Mouse (Mus musculus) right cerebral cortex, postnatal 4 days (tissue): ENCODE results near the gene Krtap1-3.

Experiments used
- DNase-seq: peaks from one replicate; pipeline ENCODE4 v3.0.0-alpha.2; 2022

Krtap1-3 gene

DNA sequence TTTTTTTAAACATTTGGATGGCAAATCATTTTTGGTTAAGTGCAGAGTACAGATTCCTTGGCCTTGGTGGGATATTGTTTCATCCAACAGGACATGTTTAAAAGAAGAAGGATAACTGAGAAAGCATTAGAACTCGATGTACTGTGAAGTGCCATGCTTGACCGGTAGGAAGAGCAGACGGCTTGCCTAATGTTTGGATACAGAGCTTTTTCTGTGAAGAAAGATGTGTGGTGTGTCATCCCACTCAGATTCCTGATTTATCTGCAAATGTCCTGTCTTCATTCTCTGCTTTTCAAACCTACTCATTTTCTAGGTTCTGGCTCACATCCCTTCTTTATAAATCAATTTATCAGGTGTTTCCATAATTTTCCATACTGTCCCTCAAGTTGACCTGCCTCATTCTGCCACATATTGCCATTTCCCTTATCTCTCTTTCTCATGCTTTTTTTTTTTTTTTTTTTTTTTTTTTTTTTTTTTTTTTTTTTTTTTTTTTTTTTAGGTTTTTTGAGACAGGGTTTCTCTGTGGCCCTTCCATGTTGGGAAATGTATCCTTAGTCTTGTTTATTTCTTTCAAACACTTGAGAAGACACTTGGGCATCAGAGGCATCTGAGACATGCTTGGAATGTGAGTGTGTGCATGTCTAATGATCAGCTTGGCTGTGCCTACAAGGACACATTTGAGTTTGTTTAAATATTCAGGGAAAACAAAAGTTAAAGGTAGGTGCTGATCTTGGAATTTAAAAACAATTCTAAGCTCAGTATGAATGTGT lies 33.0 kb downstream of the Krtap1-3 start:
- DNase-seq: no peak

DNA sequence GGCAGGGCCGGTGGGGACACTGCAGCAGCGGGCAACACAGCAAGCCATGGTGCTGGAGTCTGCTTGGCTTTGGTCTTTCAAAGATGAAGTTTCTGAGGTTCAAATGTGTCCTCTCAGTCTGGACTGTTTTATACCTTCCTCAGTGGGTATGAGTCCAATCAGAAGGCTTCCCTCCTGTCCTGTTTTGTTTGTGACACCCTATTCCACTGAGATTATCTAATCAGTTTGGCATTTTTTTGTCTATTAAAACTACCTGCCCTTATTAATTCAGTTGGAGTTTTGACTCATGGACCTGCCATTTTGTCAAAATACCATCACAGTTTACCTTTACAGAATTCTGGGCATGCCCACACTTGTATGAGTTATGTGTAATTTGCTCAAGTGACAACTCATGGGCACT lies 34.4 kb downstream of the Krtap1-3 start, which contains the start of gene Krtap3-2:
Krtap3-2 (minus strand) TSS at position 101 of the 400 bp plus-strand sequence.
- no peak for DNase-seq

DNA sequence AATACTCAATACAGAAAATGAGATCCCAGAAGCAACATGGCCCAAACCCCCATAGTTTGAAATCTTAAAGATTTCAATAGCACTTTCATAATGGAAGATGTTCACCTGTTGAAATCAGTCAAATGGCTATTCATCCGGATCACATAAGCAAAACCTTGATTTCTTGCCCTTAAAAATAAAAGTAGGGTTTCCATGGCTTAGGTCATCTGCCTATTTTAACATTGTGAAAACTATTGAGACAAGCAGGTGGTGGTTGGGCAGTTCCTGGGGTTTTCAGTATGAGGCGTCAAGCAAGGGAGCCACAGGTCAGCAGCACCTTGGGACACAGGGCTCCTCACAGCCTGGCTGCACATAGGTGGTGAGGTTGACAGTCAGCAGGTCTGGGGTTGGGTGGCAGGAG lies 34.9 kb downstream of the Krtap1-3 start:
- no peak for DNase-seq

DNA sequence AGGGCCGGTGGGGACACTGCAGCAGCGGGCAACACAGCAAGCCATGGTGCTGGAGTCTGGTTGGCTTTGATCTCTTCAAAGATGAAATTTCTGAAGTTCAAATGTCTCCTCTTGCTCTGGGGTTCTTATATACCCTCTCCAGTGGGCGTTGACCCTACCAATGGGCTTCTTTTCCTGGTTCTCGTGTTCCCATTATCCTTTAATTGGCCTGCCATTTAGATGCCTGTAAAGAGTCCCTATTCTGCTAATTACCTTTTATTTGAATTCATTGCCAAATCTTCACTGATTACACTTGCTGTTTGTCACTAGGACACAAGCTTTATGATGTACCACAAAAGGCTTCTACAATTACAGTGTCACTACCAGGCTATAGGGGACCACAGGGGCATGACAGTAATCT lies 40.4 kb downstream of the Krtap1-3 start, which contains the start of gene Krtap3-3:
Krtap3-3 (minus strand) TSS at position 101 of the 400 bp plus-strand sequence.
- no peak for DNase-seq

DNA sequence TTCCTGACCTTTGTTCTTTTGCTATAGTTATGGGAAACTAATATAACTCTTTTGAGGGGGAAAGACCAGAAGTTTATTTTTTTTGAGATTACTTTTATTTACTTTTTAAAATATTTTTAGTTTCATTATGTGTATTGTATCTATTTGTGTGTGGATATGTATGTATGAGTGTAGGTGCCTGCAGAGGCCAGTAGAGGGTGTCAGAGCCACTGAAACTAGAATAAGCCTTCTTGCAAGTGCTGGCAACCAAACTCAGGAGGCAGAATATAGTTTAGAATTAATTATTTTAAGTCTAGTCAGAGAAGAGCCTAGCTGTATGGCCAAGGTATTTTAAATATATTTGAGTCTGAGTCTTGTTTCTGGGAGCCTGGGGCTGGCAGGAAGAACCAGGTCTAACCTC lies 43.2 kb downstream of the Krtap1-3 start:
- no peak for DNase-seq
